Mouse (Mus musculus) thymus, adult 2 months (tissue): Measurements from ENCODE around the gene Pifo. TPM values are rescaled to one million over a fixed set of nuclear protein-coding genes. Genes with fewer than 3 reads are reported as not detected.
"Not testable (repeated sequence)": the region's sequence is repeated elsewhere in the genome, so short reads cannot be mapped to it uniquely, and the experiment has no call there.

ENCODE experiments used
- DNase-seq: peaks from one replicate; pipeline ENCODE4 v3.0.0; 2021
- H3K27ac ChIP-seq: fragments of 200-500 bp; 2 replicates; pipeline ENCODE4 v1.5.1; 2012; ENCODE audit warnings: low read length, control low read depth; ENCODE audit not compliant: control insufficient read depth, insufficient read depth
- H3K27me3 ChIP-seq: fragments of 200-500 bp; 2 replicates; pipeline ENCODE4 v1.6.1; 2012; ENCODE audit warnings: mild to moderate bottlenecking, low read length, moderate library complexity, mixed read lengths; ENCODE audit not compliant: control insufficient read depth, insufficient read depth
- H3K36me3 ChIP-seq: fragments of 200-500 bp; 2 replicates; pipeline ENCODE4 v1.6.1; 2012; ENCODE audit warnings: mild to moderate bottlenecking, low read length, moderate library complexity; ENCODE audit not compliant: control insufficient read depth, insufficient read depth
- H3K4me1 ChIP-seq: fragments of 200-500 bp; replicated peaks from 2 replicates; pipeline ENCODE4 v1.6.1; 2012; ENCODE audit warnings: low read length; ENCODE audit not compliant: control insufficient read depth, insufficient read depth
- H3K4me3 ChIP-seq: fragments of 200-500 bp; 2 replicates; pipeline ENCODE4 v1.5.1; 2012; ENCODE audit warnings: mild to moderate bottlenecking, low read length, control low read depth, moderate library complexity; ENCODE audit not compliant: control insufficient read depth, insufficient read depth
- CTCF ChIP-seq: fragments of 200-500 bp; IDR thresholded peaks from 2 replicates; pipeline ENCODE4 v1.5.1; 2012; ENCODE audit warnings: mild to moderate bottlenecking, control low read depth, low read length, moderate library complexity, borderline replicate concordance; ENCODE audit not compliant: control insufficient read depth, poor library complexity, insufficient read depth; ENCODE audit errors: extremely low read depth
- POLR2A ChIP-seq: fragments of 200-500 bp; IDR thresholded peaks from 2 replicates; pipeline ENCODE4 v1.6.1; 2012; ENCODE audit warnings: mild to moderate bottlenecking, low read length, control low read depth, moderate library complexity; ENCODE audit not compliant: control insufficient read depth, poor library complexity, insufficient read depth; ENCODE audit errors: extremely low read depth
- WGBS: fragments of 180-500 bp; shearing (Covaris S2); methylation state at CpG from one replicate; pipeline ENCODE4 v1.1.7; 2018; 5-methylcytosine and 5-hydroxymethylcytosine counted together
- polyA plus RNA-seq: library from polyadenylated mRNA; depleted of rRNA; stranded (reverse); fragments of >200 nt; gene quantifications from 2 replicates; pipeline ENCODE4 v1.2.3, GENCODE M21; 2012

Gene Pifo
- polyA plus RNA-seq, 1 experiment: 0.19 TPM

DNA sequence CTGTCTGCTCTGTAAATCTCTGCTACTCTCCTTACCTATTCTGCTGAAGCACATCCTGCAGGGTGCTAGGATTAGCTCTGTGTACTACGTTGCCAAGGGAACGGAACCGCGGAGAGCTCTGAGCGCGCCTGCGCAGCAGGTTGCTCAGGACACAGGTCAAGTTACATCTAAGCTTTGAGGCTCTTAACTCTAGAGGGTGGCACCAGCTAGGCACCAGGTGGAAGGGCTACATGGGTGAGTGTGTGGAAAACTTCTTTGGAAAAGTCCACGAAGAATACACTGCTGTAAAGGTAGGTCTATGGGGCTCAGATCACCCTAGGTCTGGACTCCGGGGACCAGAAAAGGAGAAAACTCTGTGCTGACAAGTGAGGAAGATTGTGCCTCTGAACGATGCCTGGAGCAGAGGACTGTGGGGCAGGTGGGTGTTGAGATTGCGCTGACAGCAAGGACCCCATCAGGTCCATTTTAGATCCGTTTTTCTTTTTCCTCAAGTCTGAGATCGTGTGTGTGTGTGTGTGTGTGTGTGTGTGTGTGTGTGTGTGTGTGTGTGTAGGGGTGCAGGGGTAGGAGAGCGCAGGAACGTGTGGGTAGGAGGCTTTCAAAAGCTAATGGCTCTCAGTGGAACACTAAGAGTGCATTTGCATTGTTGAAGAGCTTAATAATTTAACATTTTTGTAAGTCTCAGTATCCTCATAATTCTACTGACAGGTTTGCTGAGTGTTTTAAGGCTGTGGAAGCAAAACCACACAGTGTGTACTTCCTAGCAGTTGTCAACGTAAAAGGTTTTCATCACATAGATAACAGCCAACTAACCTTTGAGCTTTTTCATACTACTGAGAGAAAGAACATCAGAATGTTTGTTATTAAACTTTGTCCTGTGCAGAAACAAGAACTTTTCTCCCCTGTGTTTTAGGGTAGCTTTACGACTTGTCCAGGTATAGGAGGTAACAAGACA is 12.8 kb downstream of the Pifo start:
- TF ChIP-seq CTCF (no peak), POLR2A (no peak)
- 0 out of 2 replicates have a peak overlapping the region, but pooled peaks have one; percentile 17 for H3K27ac ChIP-seq
- H3K4me1 ChIP-seq: peaks cover 9% of the 10 kb centered on the region; the same call in 1 of the 2 replicates
- no peaks in the 10 kb centered on the region for H3K36me3 ChIP-seq
- WGBS: 16% methylated on average over 17 of the region's 17 CpGs
- peak; percentile 21 for DNase-seq
- no peaks in the 10 kb centered on the region for H3K27me3 ChIP-seq
- 0 out of 2 replicates have a peak overlapping the region, but pooled peaks have one; percentile 12 for H3K4me3 ChIP-seq

DNA sequence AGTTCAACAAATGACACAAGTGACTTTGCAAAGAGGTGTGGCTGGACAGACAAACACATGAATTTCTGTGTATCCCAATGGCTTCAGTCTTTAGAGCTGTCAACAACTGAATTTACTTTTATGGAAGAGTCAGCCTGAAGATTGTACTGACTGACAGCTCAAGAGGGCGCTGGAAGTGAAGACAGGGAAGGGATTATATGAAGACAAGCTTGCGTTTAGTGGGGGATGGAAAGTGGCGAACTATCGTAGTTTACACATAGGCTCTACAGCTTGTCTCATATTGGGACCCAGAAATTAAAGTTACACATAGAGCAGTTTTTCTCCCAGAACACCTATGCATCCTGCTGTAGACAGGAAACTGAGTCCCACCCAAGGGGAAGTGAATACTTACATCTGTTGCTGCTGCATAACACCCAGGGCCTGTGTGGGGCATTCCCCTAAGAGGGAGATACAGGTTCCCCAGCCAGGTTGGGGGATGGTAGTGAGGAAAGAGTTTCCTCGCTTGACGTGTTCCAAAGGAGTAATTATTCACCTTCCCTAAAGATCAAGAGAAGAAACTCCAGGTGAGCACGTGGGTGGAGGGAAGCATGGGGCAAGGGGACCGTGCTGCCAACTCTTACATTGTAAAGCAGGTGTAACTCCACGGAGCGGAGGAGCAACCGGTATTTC is 13.6 kb downstream of the Pifo start:
- Histone ChIP-seq H3K4me1 (peaks cover 9% of the 10 kb centered on the region; the same call in 1 of the 2 replicates), H3K36me3 (no peaks in the 10 kb centered on the region), H3K4me3 (no peak overlapping the region), H3K27ac (no peak overlapping the region), H3K27me3 (no peaks in the 10 kb centered on the region)
- 33% methylated on average over 11 of the region's 11 CpGs for WGBS
- TF ChIP-seq POLR2A: no peak
- TF ChIP-seq CTCF: no peak
- no peak for DNase-seq

DNA sequence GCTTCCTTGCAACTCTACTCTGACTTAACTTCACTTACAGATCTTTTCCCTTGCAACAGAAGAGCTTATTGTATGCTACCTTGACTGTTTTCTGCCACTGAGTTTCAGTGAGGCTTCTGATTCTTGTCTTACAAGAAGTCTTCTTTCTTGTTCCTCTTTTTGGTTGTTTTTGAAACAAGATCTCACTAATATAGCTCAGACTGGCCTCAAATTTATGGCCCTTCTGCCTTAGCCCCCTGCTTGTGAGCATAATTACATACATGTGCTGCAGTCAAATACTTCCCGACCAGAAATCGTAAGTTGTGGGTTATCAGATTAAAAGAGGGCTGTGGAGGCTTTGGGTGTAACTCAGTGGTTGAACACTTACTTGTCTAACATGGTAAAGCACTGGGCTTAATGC is 19.7 kb downstream of the Pifo start:
- 20% methylated on average over 2 of the region's 2 CpGs for WGBS
- no peak for DNase-seq
- Histone ChIP-seq H3K27me3 (no peaks in the 10 kb centered on the region), H3K4me3 (no peak overlapping the region), H3K4me1 (no peaks in the 10 kb centered on the region), H3K27ac (no peak overlapping the region), H3K36me3 (no peaks in the 10 kb centered on the region)
- no peak for TF ChIP-seq CTCF
- no peak for TF ChIP-seq POLR2A

GRCm38 (mm10) chr3:105991653-105992283 is 22.7 kb downstream of the Pifo start:
- H3K27ac ChIP-seq: no peak overlapping the region
- no peaks in the 10 kb centered on the region for H3K4me1 ChIP-seq
- no peaks in the 10 kb centered on the region for H3K36me3 ChIP-seq
- H3K4me3 ChIP-seq: no peak overlapping the region
- peak; percentile 51 for DNase-seq
- TF ChIP-seq POLR2A: no peak
- no peak for TF ChIP-seq CTCF
- no peaks in the 10 kb centered on the region for H3K27me3 ChIP-seq
- WGBS: 11% methylated on average over 4 of the region's 4 CpGs

- 95% methylated on average over 5 of the region's 5 CpGs for WGBS
- H3K4me3 ChIP-seq, H3K27ac ChIP-seq, DNase-seq, H3K4me1 ChIP-seq, H3K27me3 ChIP-seq, H3K36me3 ChIP-seq: not testable (repeated sequence)
Observed at GRCm38 (mm10) chr3:105989611-105990010, 24.8 kb downstream of the Pifo start.

- H3K36me3 ChIP-seq: peaks cover 4% of the 10 kb centered on the region
- no peak for DNase-seq
Observed at GRCm38 (mm10) chr3:105974174-105974573, 40.3 kb downstream of the Pifo start.

More at GRCm38 (mm10) chr3:105974174-105974573, 40.3 kb downstream of the Pifo start:
- no peaks in the 10 kb centered on the region for H3K4me1 ChIP-seq
- no peaks in the 10 kb centered on the region for H3K27me3 ChIP-seq
- H3K27ac ChIP-seq: no peak overlapping the region
- TF ChIP-seq POLR2A: no peak
- TF ChIP-seq CTCF: no peak
- no peak overlapping the region for H3K4me3 ChIP-seq
- 88% methylated on average over 2 of the region's 2 CpGs for whole genome bisulfite sequencing
